Mouse (Mus musculus) frontal cortex, adult 2 months (tissue): ENCODE measurements around the gene Myh10. TPM values are rescaled to one million over a fixed set of nuclear protein-coding genes. Genes with fewer than 3 reads are reported as not detected.
"Not testable (repeated sequence)": the region's sequence is repeated elsewhere in the genome, so short reads cannot be mapped to it uniquely, and the experiment has no call there.

Source experiments
- DNase-seq, 2 experiments: peaks; one replicate each; pipeline ENCODE4 v3.0.0; 2022; ENCODE audit warnings: low spot score in 1 of 2; ENCODE audit errors: extremely low spot score in 1 of 2
- polyA plus RNA-seq: library from polyadenylated mRNA; depleted of rRNA; stranded (reverse); fragments of >200 nt; gene quantifications from 2 replicates; pipeline ENCODE4 v1.2.3, GENCODE M21; 2012

Gene Myh10
- polyA plus RNA-seq, 1 experiment, result 141 TPM

DNA sequence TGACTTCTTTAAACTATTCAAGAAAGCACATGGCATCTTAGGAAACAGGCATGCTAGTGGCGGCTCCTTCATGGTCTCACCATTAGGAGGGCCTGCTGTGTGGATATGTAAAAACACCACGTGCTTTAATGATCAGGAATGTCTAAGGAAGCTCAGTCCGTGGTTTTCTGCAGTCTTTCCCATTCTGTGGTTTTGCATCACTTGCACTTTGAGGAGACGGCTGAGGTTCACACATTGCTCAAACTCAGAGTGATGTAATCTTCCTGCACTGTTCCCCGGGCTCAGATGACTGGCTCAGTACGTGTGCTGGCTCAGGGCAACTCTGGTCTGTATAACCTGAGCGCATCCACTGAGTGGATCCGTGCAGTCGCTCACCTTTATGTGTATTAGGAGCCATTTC lies 91.0 kb downstream of the Myh10 start:
- DNase-seq, result peak in 1 of 2 experiments; percentile 38

DNA sequence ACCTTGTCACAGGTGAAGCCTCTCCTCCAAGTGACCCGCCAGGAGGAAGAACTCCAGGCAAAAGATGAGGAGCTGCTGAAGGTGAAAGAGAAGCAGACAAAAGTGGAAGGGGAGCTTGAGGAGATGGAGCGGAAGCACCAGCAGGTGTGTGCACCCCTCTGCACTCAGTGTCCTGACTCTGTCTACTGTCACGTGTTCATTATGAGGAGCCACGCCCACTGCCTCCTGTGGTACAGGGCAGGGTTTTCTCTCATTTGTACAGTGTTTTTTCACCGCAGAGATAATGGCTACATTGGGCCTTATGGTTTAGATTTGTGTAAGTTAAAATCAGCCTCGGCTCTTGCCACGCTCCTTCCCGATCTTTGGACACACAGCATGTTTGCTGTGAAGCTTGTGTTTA lies 94.5 kb downstream of the Myh10 start:
- no peak for DNase-seq

DNA sequence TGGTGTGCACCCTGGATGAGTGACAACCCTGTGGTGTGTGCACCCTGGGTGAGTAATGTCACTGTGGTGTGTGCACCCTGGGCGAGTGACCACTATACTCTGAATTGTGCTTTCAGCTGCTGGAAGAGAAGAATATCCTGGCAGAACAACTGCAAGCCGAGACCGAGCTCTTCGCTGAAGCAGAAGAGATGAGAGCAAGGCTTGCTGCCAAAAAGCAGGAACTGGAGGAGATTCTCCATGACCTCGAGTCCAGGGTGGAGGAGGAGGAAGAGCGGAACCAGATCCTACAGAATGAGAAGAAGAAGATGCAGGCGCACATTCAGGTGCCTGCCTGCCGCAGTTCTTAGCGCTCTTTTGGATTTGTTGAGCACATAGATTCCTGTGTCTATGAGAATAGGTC lies 95.9 kb downstream of the Myh10 start:
- DNase-seq, result no peak

DNA sequence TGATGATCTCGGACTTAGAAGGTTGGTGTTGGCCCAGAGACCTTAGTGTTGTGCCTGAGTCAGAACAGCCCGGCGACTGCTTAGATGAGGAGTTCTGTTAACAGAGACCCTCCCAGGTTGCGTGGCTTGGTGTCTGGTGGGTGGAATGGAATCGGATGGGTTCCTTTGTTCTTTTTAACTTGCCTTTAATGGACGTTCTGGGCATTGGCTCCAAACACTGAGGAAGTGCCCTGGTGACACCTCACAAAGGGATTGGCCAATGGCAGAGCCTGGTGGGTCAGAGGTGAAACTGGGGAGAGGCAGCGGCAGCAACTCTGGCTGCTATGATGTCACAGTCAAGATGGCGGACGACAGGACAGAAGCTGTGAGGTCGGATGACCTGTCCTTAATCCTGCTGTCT lies 99.4 kb downstream of the Myh10 start:
- no peak for DNase-seq

DNA sequence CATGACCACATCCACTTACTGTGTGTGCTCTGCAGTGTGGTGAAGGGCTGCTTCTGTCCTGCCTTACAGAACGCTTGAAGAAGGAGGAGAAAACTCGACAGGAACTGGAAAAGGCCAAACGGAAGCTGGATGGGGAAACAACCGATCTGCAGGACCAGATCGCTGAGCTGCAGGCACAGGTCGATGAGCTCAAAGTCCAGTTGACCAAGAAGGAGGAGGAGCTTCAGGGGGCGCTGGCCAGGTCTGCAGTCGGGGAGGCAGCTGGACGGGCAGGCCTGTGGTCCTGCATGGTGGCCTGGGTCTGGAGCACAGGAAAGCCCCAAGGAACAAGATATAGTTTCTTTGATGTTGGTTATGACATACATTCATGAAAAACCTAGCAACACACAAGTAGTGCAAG lies 100.4 kb downstream of the Myh10 start:
- no peak for DNase-seq

DNA sequence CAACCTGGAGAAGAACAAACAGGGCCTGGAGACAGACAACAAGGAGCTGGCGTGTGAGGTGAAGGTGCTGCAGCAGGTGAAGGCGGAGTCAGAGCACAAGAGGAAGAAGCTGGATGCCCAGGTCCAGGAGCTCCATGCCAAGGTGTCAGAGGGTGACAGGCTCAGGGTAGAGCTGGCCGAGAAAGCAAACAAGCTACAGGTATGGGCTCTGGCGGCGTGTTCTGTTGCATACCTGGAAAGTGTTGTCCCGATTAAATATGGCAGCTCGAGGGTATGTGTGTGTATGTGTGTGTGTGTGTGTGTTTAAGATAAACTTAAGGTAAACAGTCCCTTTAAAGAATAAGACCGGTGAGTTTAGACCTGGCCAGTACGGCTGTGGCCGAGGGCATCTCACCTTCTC lies 106.9 kb downstream of the Myh10 start:
- DNase-seq, result no peak

DNA sequence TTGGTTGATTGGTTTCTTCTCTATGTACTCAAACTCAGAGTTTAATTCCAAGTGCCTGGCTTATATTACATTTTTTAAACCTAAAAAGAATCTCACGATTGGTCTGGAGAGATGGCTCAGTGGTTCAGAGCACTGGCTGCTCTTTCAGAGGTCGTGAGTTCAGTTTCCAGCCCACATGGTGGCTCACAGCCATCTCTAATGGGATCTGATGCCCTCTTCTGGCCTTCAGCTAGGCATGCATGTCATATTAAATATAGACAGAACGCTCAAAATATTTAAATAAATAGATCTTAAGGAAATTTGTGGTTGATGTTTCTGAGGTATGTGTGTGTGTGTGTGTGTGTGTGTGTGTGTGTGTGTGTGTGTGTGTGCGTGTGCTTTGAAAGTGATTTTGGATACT lies 113.8 kb downstream of the Myh10 start:
- no peak for DNase-seq

DNA sequence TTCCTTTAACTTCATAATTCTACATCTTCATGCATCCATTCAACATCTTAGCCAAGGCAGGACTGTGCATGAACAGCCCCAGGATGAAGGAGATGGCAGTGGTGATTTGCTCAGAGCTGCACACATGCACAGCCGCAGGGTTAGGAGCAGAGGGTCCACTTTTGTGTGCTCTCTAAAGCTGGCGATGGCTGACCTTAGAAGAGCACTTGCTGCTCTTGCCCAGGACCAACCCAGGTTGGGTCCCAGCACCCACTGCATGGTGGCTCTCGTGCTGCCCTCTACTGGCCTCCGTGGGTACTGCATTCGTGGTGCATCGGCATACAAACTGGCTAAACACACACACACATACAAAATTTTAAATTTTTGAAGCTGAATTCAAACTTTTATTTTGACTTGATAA lies 116.4 kb downstream of the Myh10 start:
- peak; percentile 48 to 79 for DNase-seq

DNA sequence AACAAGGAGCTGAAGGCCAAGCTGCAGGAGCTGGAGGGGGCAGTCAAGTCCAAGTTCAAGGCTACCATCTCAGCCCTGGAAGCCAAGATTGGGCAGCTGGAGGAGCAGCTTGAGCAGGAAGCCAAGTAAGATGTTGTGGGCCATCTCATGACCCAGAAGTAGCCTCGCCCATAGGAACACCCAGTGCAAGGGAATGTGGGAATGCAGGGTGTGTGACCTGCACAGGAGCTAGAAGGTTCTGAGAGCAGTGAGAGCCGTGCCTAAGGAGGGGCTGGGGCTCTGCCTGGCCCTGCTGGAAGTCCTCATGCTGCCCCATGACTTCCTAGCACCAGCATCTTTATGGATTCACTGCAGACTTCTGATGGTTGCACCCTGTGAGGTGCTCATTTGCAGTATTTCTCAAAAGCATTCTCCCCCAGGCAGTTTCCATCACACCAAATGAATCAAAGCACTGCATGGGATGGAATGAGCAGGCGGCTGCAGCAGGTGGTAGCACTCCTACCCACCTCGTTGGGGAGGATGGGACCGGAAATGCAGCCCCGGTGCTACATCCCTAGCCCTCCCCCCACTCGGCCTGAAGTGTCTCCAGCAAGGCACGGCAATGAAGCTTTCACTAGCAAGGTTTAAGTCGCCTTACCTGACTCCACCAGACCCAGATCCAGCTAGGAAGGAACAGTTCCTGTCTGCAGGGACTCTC lies 120.7 kb downstream of the Myh10 start:
- no peak for DNase-seq

DNA sequence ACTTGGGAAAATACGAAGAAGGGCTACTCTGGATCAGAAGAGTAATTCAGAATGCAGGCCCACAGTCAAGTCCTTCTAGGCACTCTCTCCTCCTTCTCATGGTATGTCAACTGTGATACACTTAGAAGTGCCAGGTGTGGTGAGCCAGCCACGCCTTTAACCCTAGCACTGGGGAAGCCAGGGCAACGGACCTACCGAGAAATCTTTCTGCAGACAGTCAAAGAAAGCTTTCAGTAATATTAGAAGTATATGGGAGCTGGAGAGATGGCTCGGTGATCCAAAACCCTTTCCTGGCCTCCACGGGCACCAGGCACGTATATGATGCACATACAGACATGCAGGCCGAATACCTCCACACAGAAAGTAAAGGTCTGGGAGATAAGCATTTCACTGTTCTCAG lies 127.1 kb downstream of the Myh10 start:
- DNase-seq, result no peak

DNA sequence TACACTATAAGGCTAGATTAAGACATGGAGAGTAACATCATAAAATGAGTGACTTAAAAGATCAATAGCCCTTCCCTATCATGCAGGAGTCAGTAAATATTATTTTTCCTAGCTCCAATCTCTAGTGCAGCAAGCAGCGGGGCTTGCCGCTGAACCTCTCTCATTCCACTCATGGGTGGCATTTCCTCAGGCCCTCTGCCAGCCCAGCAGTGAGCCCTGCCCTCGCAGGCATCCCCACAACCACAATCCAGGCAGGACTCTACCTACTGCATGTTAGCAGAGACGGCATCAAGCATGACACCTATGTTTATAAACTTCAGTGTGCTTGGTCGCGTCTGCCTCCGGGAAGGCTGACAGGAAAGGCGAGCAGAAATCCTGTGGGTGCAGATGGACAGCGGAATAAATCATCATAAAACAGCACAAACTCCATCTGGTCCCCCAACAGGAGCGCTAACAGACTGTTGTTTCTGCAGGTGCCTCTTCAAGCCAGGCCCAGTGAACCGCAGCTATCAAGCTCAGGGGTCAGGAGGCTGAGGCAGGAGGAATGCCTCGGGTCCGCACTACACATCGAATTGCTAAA lies 128.0 kb downstream of the Myh10 start:
- no peak for DNase-seq

DNA sequence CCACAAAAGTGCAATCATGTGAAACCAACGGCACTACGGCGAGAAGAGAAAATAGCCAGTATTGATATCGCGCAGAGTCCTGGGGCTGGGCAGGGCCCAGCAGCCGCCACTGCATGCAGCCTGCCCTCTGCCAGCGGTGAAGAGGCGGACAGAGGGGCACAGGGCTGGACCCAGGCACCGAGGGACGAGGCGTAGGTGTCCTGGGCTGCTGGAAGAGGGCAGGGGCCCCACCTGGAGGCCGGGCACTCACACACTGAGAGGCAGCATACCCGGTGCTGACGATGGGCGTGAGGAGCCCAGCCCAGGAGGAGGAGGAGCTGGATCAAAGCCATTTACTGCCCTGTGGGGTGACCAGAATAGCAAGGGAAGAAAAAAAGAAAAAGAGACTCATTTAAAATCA lies 131.0 kb downstream of the Myh10 start:
- no peak for DNase-seq

DNA sequence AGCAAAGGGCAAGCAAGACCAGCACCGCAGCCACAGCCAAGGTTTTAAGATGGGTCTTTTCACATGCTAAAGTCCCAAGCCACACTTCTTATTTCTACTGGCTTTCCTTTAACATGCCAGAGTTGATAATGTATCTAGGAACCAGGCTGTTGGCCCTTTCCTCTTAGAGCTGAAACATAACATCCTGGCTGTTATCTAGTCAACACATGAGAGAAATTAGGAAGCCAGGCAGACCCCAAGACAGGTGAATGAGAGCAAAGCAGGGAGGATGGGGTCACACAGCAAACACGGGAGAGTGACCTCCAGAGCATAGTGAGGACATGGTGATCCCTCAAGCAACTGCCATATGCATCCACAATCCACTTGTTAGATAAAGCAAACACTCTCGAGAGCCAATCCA lies 135.4 kb downstream of the Myh10 start:
- DNase-seq, result no peak

DNA sequence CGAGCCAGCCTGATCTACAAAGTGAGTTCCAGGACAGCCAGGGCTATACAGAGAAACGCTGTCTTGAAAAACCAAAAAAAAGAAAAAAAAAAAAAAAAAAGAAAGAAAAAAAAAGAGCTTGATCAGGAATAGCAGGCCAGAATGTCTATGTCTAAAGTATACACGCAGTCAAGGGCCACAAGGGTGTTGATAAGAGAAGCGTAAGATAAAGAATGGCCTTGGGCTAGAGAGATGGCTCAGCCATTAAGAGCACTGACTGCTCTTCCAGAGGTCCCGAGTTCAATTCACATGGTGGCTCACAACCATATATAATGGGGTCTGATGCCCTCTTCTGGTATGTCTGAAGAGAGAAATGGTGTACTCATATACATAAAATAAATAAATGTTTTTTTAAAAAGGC lies 140.2 kb downstream of the Myh10 start:
- DNase-seq, result not testable (repeated sequence)

DNA sequence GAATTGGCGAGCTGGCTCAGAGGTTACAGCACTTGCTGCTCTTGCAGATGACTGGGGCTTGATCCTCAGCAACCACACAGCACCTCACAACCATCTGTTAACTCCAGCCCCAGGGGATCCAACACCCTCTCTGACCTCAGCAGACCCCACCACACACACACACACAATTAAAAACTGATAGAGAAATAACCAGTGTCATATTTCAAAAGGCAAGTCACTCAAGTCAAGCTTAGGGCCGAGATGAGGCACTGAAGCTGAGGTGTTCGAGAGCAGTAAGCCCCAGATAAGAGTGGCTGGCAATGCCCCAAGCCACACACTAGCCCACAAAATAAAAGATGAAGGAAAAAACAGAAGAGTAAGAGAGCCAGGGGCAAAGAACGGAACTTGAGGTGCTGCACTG lies 141.4 kb downstream of the Myh10 start:
- no peak for DNase-seq

DNA sequence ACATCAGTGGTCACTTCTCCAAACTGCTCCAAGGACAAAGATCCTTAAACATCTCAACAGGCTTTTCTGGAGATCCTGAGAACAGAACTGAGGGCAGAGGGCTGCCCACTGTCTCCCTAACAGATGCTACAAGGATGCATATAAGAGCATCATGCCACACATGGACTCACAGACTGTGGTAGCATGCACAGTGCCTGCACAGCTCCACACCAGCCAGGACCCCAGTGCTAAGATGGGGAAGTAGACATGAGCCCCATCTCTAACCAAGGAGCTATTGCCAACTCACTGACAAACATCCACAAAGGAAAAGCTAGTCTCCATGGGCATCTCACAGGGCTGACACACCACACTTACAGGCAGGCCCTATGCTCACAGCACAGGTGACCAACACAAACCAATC lies 142.2 kb downstream of the Myh10 start:
- no peak for DNase-seq

DNA sequence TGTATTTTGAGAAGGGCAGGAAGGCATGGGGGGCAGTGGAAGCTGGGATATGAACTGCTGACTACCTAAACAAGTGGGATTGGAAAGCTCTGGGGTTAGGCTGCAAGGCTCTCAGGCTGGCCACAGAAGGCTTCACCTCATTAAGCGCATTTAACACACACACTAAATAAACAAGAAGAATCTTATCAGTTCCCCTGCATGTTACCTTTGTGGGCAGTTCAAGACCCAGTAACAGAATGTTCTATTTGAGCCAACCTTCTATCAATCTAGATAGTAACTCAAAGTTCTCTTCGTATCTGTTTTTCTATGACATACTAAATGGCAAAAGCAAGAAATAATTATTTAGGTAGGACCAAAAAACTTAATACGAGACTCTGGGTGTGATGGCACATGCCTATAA lies 143.7 kb downstream of the Myh10 start:
- DNase-seq, result no peak

DNA sequence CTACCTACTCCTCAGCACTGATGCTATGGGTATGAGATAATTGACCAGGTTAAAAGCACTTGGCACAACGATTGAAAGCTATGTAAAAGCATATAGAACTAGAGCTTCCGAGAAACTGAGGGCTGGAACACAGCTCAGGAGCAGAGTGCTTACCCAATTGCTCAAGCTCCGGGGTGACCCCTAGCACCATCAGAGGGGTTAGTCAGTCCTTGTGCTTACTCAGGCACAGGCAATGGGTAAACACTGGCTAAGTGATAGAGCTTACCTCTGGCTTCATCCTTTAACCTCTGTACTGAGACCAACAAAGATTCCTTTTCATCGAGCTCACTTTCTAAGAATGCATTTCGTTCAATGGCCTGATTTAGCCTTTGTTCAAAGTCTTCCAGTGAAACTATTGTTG lies 148.2 kb downstream of the Myh10 start:
- no peak for DNase-seq

DNA sequence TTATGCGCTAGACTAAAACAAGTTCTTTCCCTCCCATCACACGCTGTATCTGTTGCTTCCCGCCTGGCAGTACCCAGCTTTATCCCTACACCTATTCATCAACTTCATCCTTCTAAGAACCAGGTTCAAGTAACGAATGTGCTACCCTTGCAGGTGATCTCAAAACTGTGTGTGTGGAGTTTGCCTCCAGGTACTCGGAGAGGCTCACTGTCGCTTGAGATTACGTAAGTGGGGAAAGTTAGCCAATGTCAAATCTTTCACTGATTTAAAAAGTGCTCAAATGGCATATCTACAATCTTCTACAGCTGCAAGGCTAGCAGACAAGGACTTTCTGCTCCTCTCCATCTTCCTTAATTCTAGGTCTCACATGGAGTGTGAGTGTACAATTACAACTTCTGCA lies 159.5 kb downstream of the Myh10 start:
- DNase-seq, result no peak

DNA sequence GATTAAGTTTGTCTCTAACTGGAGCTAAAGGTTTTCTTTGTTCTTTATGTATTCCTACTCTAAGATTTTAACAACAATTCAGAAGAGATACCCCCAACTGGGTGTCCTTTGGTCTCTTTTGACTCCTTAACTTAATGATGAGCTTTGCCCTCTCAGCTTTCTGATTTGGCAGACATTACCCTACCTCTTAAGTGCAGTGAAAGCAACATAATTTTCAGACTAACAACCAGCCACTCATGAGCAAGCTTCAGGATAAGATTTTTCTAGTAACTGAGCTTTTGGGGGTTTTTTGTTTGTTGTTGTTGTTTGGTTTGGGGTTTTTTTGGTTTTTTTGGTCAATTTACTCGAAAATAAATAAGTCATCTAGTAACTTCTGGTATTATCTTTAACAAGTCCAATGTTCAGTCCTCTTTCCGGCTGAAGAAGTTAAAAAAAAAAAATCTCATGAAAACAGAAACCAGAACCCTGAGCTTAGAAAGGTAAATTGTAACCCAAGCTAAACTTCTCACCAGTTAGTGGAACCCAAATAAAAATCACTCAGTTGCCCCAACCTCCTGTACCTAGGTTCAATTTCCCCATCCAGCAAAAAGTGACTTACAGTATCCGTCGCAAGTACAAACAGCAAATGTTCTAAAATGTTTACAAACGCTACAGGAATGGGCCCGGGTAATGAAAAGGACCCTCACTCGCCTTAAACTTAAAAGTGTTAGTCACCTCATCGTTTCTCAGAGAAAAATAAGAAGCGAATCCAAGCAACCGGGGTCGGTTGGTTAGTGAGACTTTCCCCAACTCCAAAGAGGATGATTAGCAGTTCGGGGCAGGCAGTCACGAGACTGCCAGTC lies 160.5 kb downstream of the Myh10 start:
- DNase-seq, result no peak

DNA sequence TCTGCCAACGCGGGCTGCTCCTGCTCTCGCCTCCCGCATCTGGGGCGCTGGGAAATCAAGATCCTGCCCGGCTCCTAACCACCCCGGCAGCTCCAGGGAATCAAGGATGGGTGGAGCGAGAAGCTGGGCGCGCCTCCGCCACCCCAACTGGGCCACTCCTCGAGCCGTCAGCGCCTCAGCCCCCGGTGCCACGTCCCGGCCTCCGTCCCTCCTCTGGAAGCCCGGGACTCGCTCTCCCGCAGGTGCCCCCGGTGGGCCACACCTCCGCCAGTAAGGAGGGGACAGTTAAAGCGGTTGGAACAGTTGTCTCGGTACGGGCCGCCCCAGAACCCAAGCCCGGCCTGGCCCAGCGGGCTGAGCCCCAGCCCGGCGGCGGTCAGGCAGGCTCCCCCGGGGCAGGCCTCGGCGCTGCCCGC lies 161.1 kb downstream of the Myh10 start:
- peak in 1 of 2 experiments; percentile 67 for DNase-seq

DNA sequence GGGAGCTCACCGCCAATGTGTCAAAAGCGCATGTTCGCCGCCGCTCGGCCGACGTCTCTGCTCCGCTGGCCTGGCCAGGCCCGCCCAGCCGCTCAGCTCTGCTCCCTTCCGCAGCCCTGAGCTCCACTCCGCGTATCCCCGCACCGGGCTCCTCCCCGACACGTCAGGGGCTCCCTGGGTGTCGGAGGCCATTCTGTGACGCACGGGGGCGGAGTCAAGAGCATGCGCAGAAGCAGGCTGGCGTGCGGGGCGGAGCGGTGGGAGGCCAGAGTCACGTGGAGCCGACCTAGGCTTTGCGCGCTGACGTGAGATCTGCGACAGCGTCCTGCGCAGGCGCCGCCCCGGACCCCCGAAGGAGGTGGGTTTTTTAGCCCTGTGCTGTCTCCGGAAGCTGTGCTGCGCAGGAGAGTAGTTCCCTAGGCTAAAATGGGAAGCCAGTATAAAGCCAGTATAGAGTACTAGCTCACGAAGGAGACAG lies 161.6 kb downstream of the Myh10 start:
- DNase-seq, result peak; percentile 98 to 100
